Mouse (Mus musculus) intestine, postnatal 0 days (tissue): ENCODE measurements at regions not wholly inside any gene's neighbourhood (a gene's known extent, or its start where the extent isn't known, plus 50 kb on each side); places are given as distances from the start of the nearest gene placed in this dataset.

Source experiments
- ATAC-seq: fragments of 200-750 bp; cut with Nextera tagmentation; 2 replicates; pipeline ENCODE4 v1.8.0; 2017; ENCODE audit warnings: mild to moderate bottlenecking, moderate TSS enrichment, moderate library complexity
- H3K27ac ChIP-seq: fragments of 300-500 bp; sonication (generic); 2 replicates; pipeline ENCODE4 v1.5.1; 2014; ENCODE audit warnings: mild to moderate bottlenecking, low read depth, low read length, moderate library complexity
- H3K27me3 ChIP-seq: fragments of 300-500 bp; sonication (generic); replicated peaks from 2 replicates; pipeline ENCODE4 v1.6.1; 2014; ENCODE audit warnings: low read length, mixed read lengths; ENCODE audit not compliant: control insufficient read depth, insufficient read depth
- H3K36me3 ChIP-seq: fragments of 300-500 bp; sonication (generic); 2 replicates; pipeline ENCODE4 v1.6.1; 2014; ENCODE audit warnings: mild to moderate bottlenecking, moderate library complexity; ENCODE audit not compliant: control insufficient read depth, insufficient read depth
- H3K4me1 ChIP-seq: fragments of 300-500 bp; sonication (generic); replicated peaks from 2 replicates; pipeline ENCODE4 v1.6.1; 2014; ENCODE audit warnings: antibody characterized with exemption, low read length, mixed read lengths; ENCODE audit not compliant: control insufficient read depth, insufficient read depth
- H3K4me2 ChIP-seq: fragments of 300-500 bp; sonication (generic); replicated peaks from 2 replicates; pipeline ENCODE4 v1.6.1; 2014; ENCODE audit warnings: low read depth, mild to moderate bottlenecking, moderate library complexity
- H3K4me3 ChIP-seq: fragments of 300-500 bp; sonication (generic); 2 replicates; pipeline ENCODE4 v1.5.1; 2014; ENCODE audit warnings: low read depth, low read length
- H3K9ac ChIP-seq: fragments of 300-500 bp; sonication (generic); 2 replicates; pipeline ENCODE4 v1.6.1; 2014; ENCODE audit warnings: mild to moderate bottlenecking, low read depth, low read length
- H3K9me3 ChIP-seq: fragments of 300-500 bp; sonication (generic); 2 replicates; pipeline ENCODE4 v1.6.1; 2016; ENCODE audit warnings: mixed run types; ENCODE audit not compliant: control insufficient read depth
- CTCF ChIP-seq: sonication (generic); IDR thresholded peaks from 2 replicates; pipeline ENCODE4 v1.5.1; 2016; ENCODE audit warnings: low read depth, mild to moderate bottlenecking, control low read depth, antibody characterized with exemption, moderate library complexity
- WGBS: fragments of 180-500 bp; shearing (Covaris S2); extraction: QIAGEN DNeasy Blood & Tissue Kit; methylation state at CpG from one replicate; pipeline ENCODE4 v1.1.7; 2014; 5-methylcytosine and 5-hydroxymethylcytosine counted together

GRCm38 (mm10) chr4:150794257-150794794 lies 59.4 kb upstream of the Errfi1 start:
- Histone ChIP-seq H3K9me3 (no peaks in the 10 kb centered on the region), H3K27ac (no peak overlapping the region), H3K4me3 (no peak overlapping the region), H3K27me3 (no peaks in the 10 kb centered on the region), H3K4me2 (no peak overlapping the region), H3K36me3 (no peaks in the 10 kb centered on the region), H3K9ac (no peak overlapping the region), H3K4me1 (no peaks in the 10 kb centered on the region; the same call in 1 of the 2 replicates)
- no peak for ATAC-seq
- 68% methylated on average over 9 of the region's 9 CpGs for WGBS
- no peak for TF ChIP-seq CTCF

GRCm38 (mm10) chr4:150793146-150793545 lies 60.6 kb upstream of the Errfi1 start:
- Histone ChIP-seq H3K4me1 (no peaks in the 10 kb centered on the region; the same call in 1 of the 2 replicates), H3K4me2 (no peak overlapping the region), H3K9ac (no peak overlapping the region), H3K9me3 (no peaks in the 10 kb centered on the region), H3K4me3 (no peak overlapping the region), H3K27ac (no peak overlapping the region), H3K36me3 (no peaks in the 10 kb centered on the region), H3K27me3 (no peaks in the 10 kb centered on the region)
- WGBS = 90% methylated on average over 12 of the region's 12 CpGs
- TF ChIP-seq CTCF = no peak
- ATAC-seq = no peak

GRCm38 (mm10) chr4:150789166-150789565 lies 64.6 kb upstream of the Errfi1 start:
- no peak for TF ChIP-seq CTCF
- H3K4me1 ChIP-seq = no peaks in the 10 kb centered on the region
- WGBS = 27% methylated on average over 7 of the region's 7 CpGs
- no peak overlapping the region for H3K9ac ChIP-seq
- no peaks in the 10 kb centered on the region for H3K27me3 ChIP-seq
- no peak overlapping the region for H3K4me3 ChIP-seq
- no peak overlapping the region for H3K27ac ChIP-seq
- no peaks in the 10 kb centered on the region for H3K36me3 ChIP-seq
- ATAC-seq = 0 out of 2 replicates have a peak, but pooled peaks have one; percentile 48
- H3K4me2 ChIP-seq = no peak overlapping the region
- no peaks in the 10 kb centered on the region for H3K9me3 ChIP-seq

- Histone ChIP-seq H3K27me3 (no peaks in the 10 kb centered on the region), H3K4me1 (no peaks in the 10 kb centered on the region; the same call in 1 of the 2 replicates), H3K27ac (no peak overlapping the region), H3K9me3 (no peaks in the 10 kb centered on the region), H3K36me3 (no peaks in the 10 kb centered on the region), H3K9ac (no peak overlapping the region), H3K4me3 (no peak overlapping the region), H3K4me2 (no peak overlapping the region)
- no peak for ATAC-seq
- no peak for TF ChIP-seq CTCF
- WGBS = 72% methylated on average over 6 of the region's 6 CpGs
Measured at GRCm38 (mm10) chr4:150787113-150787512, 66.6 kb upstream of the Errfi1 start.

- ATAC-seq = no peak
- no peaks in the 10 kb centered on the region for H3K36me3 ChIP-seq
- no peaks in the 10 kb centered on the region; the same call in 1 of the 2 replicates for H3K4me1 ChIP-seq
- no peak overlapping the region for H3K27ac ChIP-seq
- no peak overlapping the region for H3K4me3 ChIP-seq
- H3K9ac ChIP-seq = no peak overlapping the region
- no peak overlapping the region for H3K4me2 ChIP-seq
- no peaks in the 10 kb centered on the region for H3K9me3 ChIP-seq
- TF ChIP-seq CTCF = no peak
- no peaks in the 10 kb centered on the region for H3K27me3 ChIP-seq
- 87% methylated on average over 3 of the region's 3 CpGs for WGBS
Measured at GRCm38 (mm10) chr4:150786651-150787050, 67.1 kb upstream of the Errfi1 start.

GRCm38 (mm10) chr4:150784491-150785451 lies 68.9 kb upstream of the Errfi1 start:
- WGBS = 47% methylated on average over 14 of the region's 14 CpGs
- no peak for ATAC-seq

More at GRCm38 (mm10) chr4:150784491-150785451, 68.9 kb upstream of the Errfi1 start:
- no peak for TF ChIP-seq CTCF
- no peak overlapping the region for H3K4me2 ChIP-seq
- no peaks in the 10 kb centered on the region; the same call in 1 of the 2 replicates for H3K4me1 ChIP-seq
- H3K4me3 ChIP-seq = no peak overlapping the region
- no peaks in the 10 kb centered on the region for H3K9me3 ChIP-seq
- H3K27me3 ChIP-seq = no peaks in the 10 kb centered on the region
- H3K27ac ChIP-seq = peak overlapping the region; percentile 50
- no peaks in the 10 kb centered on the region for H3K36me3 ChIP-seq
- no peak overlapping the region for H3K9ac ChIP-seq
